Mouse (Mus musculus) heart, embryonic 14.5 days (tissue): ENCODE measurements around the gene Wipf1. TPM values are rescaled to one million over a fixed set of nuclear protein-coding genes. Genes with fewer than 3 reads are reported as not detected.
A peak's percentile ranks its signal among the peaks of the same experiment; 100 is the strongest.

ENCODE experiments used
- ATAC-seq: fragments of 200-750 bp; cut with Nextera tagmentation; 2 replicates; pipeline ENCODE4 v1.8.0; 2017; ENCODE audit warnings: low read depth, moderate TSS enrichment; ENCODE audit not compliant: insufficient number of reproducible peaks, insufficient read depth, low FRiP score
- H3K27ac ChIP-seq, 2 experiments: fragments of 200-500 bp in 1 of 2; fragments of 300-500 bp in 1 of 2; sonication (generic) in 1 of 2; replicated peaks in 1 of 2; 2 replicates each; pipeline ENCODE4 v1.5.1; 2012 to 2014; ENCODE audit warnings: low read depth in 2 of 2, low read length in 2 of 2, control low read depth in 1 of 2, mild to moderate bottlenecking in 1 of 2, mixed read lengths in 1 of 2; ENCODE audit not compliant: control insufficient read depth in 1 of 2, insufficient read depth in 1 of 2
- H3K27me3 ChIP-seq: fragments of 300-500 bp; sonication (generic); 2 replicates; pipeline ENCODE4 v1.6.1; 2014; ENCODE audit warnings: mild to moderate bottlenecking, low read length, control low read depth; ENCODE audit not compliant: control insufficient read depth, insufficient read depth
- H3K36me3 ChIP-seq: fragments of 300-500 bp; sonication (generic); 2 replicates; pipeline ENCODE4 v1.6.1; 2014; ENCODE audit warnings: mild to moderate bottlenecking, control low read depth, low read length, mixed read lengths; ENCODE audit not compliant: control insufficient read depth, insufficient read depth
- H3K4me1 ChIP-seq, 2 experiments: fragments of 200-500 bp in 1 of 2; fragments of 300-500 bp in 1 of 2; sonication (generic) in 1 of 2; 2 replicates each; pipeline ENCODE4 v1.6.1; 2012 to 2014; ENCODE audit warnings: low read length in 2 of 2, control low read depth in 1 of 2, mixed read lengths in 1 of 2; ENCODE audit not compliant: control insufficient read depth in 2 of 2, insufficient read depth in 2 of 2
- H3K4me2 ChIP-seq: fragments of 300-500 bp; sonication (generic); 2 replicates; pipeline ENCODE4 v1.6.1; 2014; ENCODE audit warnings: mild to moderate bottlenecking, low read length
- H3K4me3 ChIP-seq, 2 experiments: fragments of 200-500 bp in 1 of 2; fragments of 300-500 bp in 1 of 2; sonication (generic) in 1 of 2; 2 replicates each; pipeline ENCODE4 v1.5.1; 2012 to 2014; ENCODE audit warnings: low read length in 2 of 2, mild to moderate bottlenecking in 2 of 2, control low read depth in 1 of 2, low read depth in 1 of 2, moderate library complexity in 1 of 2; ENCODE audit not compliant: control insufficient read depth in 1 of 2, insufficient read depth in 1 of 2
- H3K9ac ChIP-seq: fragments of 300-500 bp; sonication (generic); 2 replicates; pipeline ENCODE4 v1.6.1; 2014; ENCODE audit warnings: mild to moderate bottlenecking, low read length
- H3K9me3 ChIP-seq: fragments of 300-500 bp; sonication (generic); 2 replicates; pipeline ENCODE4 v1.6.1; 2016; ENCODE audit warnings: low read length, control low read depth; ENCODE audit not compliant: control insufficient read depth
- WGBS: fragments of 180-500 bp; shearing (Covaris S2); extraction: QIAGEN DNeasy Blood & Tissue Kit; methylation state at CpG from one replicate; pipeline ENCODE4 v1.1.7; 2014; 5-methylcytosine and 5-hydroxymethylcytosine counted together
- polyA plus RNA-seq: library from polyadenylated mRNA; unstranded; fragments of >200 nt; fragmentation: Nextera tagmentation; extraction: Ambion mirVana; gene quantifications from 2 replicates; pipeline ENCODE4 v1.2.1, GENCODE M21; 2014

Wipf1 gene
- polyA plus RNA-seq, 1 experiment from 2014 or later: 7.6 TPM

DNA sequence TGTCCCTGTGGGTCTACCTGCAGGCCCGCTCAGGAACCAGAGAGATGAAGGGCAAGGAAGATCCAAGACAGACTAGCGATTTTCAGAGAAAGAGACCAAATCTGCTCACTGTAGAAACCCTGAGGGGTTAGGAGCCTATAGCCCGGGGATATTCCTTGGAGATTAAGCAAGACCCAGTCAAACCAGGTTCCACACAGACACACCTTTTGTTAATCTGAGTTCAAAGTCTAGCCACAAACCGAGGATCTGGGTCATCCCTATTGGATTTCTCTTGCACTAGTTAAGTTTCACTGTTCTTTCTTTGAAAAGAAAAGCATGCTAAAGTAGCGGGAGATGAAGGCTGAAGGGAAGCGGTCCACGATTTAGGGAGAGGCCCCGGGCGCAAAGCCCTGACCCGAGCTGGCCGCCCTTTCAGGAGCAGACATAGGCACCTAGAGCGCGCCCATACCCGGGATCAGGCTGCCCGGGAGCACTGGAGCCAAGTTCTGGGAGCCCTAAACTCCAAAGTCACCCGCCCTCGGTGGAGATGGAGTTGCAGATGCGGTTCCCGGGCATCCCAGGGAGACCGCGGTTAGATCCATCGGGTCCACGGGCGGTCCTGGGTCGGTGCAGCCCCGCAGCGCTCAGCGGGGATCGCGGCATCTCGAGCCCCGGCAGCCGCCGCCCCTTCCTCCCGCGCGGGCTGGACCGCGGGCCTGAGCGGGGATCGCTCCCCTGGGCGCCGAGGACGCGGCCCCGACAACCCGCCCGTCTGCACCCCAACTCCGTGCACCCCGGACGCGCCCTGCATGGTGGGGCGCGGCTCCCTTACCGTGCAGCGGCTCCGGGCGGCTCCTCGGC is 798 bp downstream of the Wipf1 start:
- 3% methylated on average over 59 of the region's 59 CpGs for WGBS

DNA sequence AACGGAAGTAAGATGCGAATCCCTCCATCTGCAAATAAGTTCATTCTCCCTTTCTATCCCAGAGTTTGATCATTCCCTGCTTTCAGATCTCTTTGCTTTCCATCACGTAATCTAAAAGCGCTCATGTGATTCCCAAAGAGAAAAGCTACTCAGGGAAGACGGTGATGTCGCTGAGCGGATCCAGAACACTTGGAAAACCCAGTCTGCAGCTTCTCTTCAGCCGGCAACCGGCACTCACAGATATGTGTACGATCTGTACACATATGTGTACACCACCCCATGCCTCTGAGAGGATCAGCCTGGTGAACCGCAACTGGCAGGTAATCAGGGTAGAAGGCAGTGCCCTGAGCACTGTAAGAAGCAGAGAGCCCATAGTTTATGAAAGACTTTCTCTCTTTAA is 1.6 kb downstream of the Wipf1 start:
- Histone ChIP-seq H3K4me1 (peaks cover 6 to 11% of the 10 kb centered on the region in 2 experiments), H3K4me2 (peak overlapping the region; percentile 96), H3K27me3 (no peaks in the 10 kb centered on the region), H3K9ac (peak overlapping the region; percentile 84; the same call in 1 of the 2 replicates), H3K9me3 (no peaks in the 10 kb centered on the region), H3K27ac (no peak overlapping the region), H3K4me3 (peak overlapping the region; percentile 20 to 75; a peak in 3 of 4 replicates), H3K36me3 (no peaks in the 10 kb centered on the region)
- 78% methylated on average over 11 of the region's 11 CpGs for WGBS
- no peak for ATAC-seq

More for the DNA sequence above, 798 bp downstream of the Wipf1 start:
- ATAC-seq: peak; percentile 58; the same call in 1 of the 2 replicates
- Histone ChIP-seq H3K4me3 (peak overlapping the region; percentile 75 to 78), H3K27me3 (no peaks in the 10 kb centered on the region), H3K9me3 (no peaks in the 10 kb centered on the region), H3K27ac (peak overlapping the region; percentile 57 to 72), H3K9ac (peak overlapping the region; percentile 84), H3K4me1 (peaks cover 3 to 5% of the 10 kb centered on the region in 2 experiments; a peak in 1 of 4 replicates), H3K4me2 (peak overlapping the region; percentile 96), H3K36me3 (no peaks in the 10 kb centered on the region)

DNA sequence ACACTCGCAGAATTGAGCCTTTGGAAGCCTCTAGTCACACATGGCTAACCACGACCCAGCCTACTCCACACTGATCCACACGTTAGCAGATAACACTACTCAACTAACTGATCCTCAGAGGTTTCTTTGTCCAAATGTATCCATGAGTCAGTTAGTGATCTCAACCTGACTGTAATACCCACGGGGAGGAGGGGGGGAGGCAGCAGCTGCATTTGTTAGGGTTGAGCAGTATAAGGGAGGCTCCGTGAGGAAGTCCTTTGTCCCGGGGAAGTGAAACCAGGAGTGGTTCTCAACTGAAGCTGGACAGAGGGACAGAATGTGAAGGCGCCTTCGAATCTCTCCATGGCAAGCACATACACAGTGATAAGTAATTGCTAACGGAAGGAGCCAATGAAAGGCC is 2.8 kb downstream of the Wipf1 start:
- Histone ChIP-seq H3K9ac (no peak overlapping the region), H3K9me3 (no peaks in the 10 kb centered on the region), H3K27ac (no peak overlapping the region), H3K36me3 (no peaks in the 10 kb centered on the region), H3K4me3 (no peak overlapping the region), H3K4me2 (no peak overlapping the region), H3K27me3 (no peaks in the 10 kb centered on the region), H3K4me1 (peaks cover 8 to 18% of the 10 kb centered on the region in 2 experiments)
- no peak for ATAC-seq
- 61% methylated on average over 9 of the region's 9 CpGs for WGBS

DNA sequence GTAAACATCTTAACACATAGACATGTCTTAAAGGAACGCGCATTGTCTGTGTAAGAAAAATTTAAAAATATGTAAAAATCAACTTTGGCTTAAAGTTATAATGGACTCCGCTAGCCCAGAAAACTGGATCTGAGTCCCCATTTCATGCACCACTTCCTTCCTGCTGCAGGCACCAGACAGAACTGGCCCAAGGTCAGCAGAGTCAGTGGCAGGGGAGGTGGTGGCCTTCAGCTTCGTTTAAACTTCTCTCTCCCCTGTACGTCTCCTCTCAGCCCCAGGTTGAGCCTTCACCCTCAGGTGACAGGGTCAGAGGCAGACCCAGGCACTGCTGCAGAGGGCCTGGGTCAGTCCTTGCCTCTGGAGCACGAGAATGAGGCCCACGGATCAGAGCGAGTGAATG is 6.6 kb downstream of the Wipf1 start:
- Histone ChIP-seq H3K4me2 (no peak overlapping the region), H3K9ac (no peak overlapping the region), H3K4me3 (no peak overlapping the region), H3K9me3 (no peaks in the 10 kb centered on the region), H3K36me3 (no peaks in the 10 kb centered on the region), H3K27me3 (no peaks in the 10 kb centered on the region), H3K4me1 (peaks cover 8 to 17% of the 10 kb centered on the region in 2 experiments), H3K27ac (peak overlapping the region; percentile 31 to 76; a peak in 3 of 4 replicates)
- 58% methylated on average over 8 of the region's 8 CpGs for WGBS
- no peak for ATAC-seq

DNA sequence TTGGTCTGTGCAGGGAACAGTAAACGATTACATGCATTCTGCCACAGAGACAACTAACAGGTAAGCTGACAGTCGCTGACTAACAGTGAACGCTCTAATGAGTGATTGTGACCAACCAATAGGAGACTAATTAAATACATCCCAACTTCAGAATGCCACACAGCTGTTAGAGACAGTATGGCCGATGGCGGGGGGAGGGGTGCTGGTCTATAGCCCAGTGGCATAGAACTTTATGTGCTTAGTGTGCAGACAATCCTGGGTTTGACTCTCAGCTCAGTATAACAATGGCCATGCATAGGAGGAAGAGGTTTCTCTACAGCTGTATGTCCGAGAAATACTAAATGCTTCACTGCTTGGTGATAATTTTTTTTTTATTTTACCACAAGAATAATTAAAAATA is 7.2 kb downstream of the Wipf1 start:
- Histone ChIP-seq H3K4me1 (peaks cover 8 to 14% of the 10 kb centered on the region in 2 experiments), H3K9me3 (no peaks in the 10 kb centered on the region), H3K36me3 (no peaks in the 10 kb centered on the region), H3K9ac (no peak overlapping the region), H3K4me2 (no peak overlapping the region), H3K4me3 (no peak overlapping the region), H3K27me3 (no peaks in the 10 kb centered on the region), H3K27ac (no peak overlapping the region)
- WGBS: 75% methylated on average over 6 of the region's 6 CpGs
- no peak for ATAC-seq

DNA sequence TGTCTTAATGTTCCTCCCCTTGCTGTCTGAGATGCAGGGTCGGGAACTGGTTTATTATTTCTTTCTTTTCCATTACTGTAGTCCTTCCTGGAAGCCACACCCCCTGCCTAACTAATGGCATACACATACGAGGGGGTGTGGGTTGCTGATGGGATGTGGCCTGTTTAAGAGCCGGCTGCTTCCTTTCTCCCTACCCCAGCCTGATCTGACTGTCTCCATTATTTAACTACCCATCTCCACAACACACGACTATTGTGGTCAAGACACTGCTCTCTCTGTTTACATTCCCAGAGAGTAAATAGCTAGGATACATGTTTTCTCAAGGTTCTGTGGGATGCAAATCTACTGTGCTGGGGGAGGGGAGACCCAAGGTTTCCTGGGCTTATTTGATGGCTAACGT is 7.8 kb downstream of the Wipf1 start:
- Histone ChIP-seq H3K27ac (no peak overlapping the region), H3K9ac (no peak overlapping the region), H3K27me3 (no peaks in the 10 kb centered on the region), H3K4me1 (peaks cover 8 to 14% of the 10 kb centered on the region in 2 experiments), H3K4me2 (no peak overlapping the region), H3K36me3 (no peaks in the 10 kb centered on the region), H3K4me3 (no peak overlapping the region), H3K9me3 (no peaks in the 10 kb centered on the region)
- WGBS: 28% methylated on average over 5 of the region's 5 CpGs
- no peak for ATAC-seq

DNA sequence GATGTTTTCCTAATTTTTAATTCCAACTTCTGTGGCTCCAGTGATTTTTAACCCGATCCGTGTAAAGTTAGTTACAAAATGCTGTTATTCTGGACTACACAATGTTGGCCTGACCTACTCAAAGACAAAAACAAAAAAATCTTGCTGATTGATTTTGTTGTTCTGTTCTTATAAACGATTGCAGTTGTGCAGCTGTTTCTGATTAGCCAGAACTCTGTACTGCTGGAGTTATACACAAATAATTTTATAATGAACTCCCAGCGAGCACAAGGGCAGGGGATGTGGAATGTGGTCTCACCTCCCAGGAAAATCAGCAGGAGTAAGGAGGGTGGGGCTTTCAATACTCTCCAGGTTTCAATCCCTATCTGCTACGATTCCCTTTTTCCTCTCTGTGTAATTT is 10.6 kb downstream of the Wipf1 start:
- no peak for ATAC-seq
- H3K27ac ChIP-seq: no peak overlapping the region
- no peak overlapping the region for H3K4me3 ChIP-seq
- no peak overlapping the region for H3K4me2 ChIP-seq
- no peak overlapping the region for H3K9ac ChIP-seq
- no peaks in the 10 kb centered on the region for H3K36me3 ChIP-seq
- H3K27me3 ChIP-seq: no peaks in the 10 kb centered on the region
- 78% methylated on average over 5 of the region's 5 CpGs for WGBS
- H3K4me1 ChIP-seq: peaks cover 5 to 14% of the 10 kb centered on the region in 2 experiments
- no peaks in the 10 kb centered on the region for H3K9me3 ChIP-seq
